Mouse (Mus musculus): ENCODE results near the gene Il12rb2. TPM values are rescaled to one million over a fixed set of nuclear protein-coding genes. Genes with fewer than 3 reads are reported as not detected.

Gene Il12rb2
- 1.8 TPM for polyA plus RNA-seq (2014; fragmentation: Illumina TruSeq; extraction: RNeasy Lipid Tissue Mini Kit (QIAGEN cat#74804))

DNA sequence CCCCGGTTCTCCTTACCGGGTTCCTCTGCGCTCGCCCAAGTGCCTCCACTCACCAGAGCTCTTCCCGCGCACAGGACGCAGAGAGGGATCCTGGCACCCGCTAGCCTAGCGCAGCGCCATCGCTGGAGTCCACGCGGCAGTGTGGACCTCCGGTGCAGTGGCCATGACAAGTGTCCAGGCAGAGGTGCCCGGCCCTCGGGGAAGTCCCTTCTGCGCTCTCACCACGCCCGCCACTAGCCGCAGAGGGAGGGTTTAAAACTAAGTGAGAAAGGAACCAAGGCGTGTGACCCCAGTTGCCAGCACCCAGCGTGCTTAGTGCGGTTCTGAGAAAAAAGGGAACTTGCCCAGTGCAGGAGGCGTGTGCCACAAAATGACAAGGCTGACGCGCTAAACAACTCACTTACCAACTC is at the start of gene Il12rb2:
Il12rb2 (minus strand) TSS at position 207 of the 410 bp plus-strand sequence.

Other genes starting within 250 kb of the Il12rb2 start
- gene Serbp1, start 138.0 kb downstream of the Il12rb2 start, polyA plus RNA-seq (2014; fragmentation: Illumina TruSeq; extraction: RNeasy Lipid Tissue Mini Kit (QIAGEN cat#74804)) = 1,657 TPM
- 1.3 TPM for gene Il23r, start 115.7 kb upstream of the Il12rb2 start, polyA plus RNA-seq (2014; fragmentation: Illumina TruSeq; extraction: RNeasy Lipid Tissue Mini Kit (QIAGEN cat#74804))
- gene Tacstd2, start 159.6 kb upstream of the Il12rb2 start, polyA plus RNA-seq (2014; fragmentation: Illumina TruSeq; extraction: RNeasy Lipid Tissue Mini Kit (QIAGEN cat#74804)) = 0.34 TPM